Mouse (Mus musculus) liver (tissue): ENCODE results near the gene Cers6.

Experiments
- DNase-seq: peaks from one replicate; pipeline ENCODE4 v3.0.0-alpha.2; 2020; ENCODE audit warnings: mixed read lengths

Gene Cers6

GRCm38 (mm10) chr2:68885206-68885605, 24.0 kb downstream of the Cers6 start:
- no peak for DNase-seq

DNA sequence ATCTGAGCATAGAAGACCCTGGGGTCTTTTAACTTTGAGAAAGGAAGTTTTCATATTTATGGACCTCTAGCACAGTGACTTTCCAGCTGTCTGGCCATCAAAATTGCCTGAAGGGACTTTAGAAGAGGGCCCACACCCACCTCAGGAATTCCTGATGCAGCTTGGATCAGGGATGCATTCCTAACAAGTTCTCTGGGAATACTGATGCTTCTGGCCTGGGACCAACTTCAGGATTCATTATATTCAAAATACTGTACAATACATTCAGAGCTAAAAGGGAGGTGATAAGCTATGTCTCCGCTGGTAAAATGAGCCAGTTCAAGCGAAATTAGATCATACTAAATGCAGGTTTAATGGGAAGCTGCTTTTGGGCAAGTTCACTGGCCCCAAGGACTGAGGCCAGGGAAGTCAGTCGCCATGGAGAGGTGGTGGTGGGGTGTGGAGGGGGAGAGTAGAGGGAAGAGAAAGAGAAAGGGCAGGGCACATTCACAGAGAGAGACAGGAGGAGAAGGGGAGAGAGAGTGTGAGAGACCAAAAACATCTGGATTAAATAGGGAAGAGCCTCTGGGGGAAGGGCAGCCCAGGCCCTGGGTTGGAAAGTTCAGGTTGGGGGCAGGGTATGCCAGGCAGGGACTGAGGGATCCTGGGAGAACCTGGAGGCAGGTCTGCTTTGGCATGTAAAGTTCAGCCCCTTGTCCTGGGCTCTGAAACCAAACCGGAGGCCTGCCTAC, 24.7 kb downstream of the Cers6 start:
- DNase-seq = no peak

DNA sequence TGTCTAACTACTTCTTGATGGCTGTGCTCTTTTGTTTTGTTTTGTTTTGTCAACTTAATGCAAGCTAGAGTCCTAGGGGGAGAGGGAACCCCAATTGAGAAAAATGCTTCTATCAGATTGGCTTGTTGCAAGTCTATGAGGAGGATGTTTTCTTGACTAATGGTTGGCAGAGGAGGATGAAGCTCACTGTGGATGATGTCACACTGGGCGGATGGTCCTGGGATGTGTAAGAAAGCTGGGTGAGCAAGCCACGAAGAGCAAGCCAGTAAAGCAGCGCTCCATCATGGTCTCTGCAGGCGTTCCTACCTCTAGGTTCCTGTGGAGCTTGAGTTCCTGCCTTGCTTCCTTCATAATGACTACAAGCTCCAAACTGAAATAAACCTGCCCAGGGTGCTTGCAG, 25.4 kb downstream of the Cers6 start:
- DNase-seq = no peak

DNA sequence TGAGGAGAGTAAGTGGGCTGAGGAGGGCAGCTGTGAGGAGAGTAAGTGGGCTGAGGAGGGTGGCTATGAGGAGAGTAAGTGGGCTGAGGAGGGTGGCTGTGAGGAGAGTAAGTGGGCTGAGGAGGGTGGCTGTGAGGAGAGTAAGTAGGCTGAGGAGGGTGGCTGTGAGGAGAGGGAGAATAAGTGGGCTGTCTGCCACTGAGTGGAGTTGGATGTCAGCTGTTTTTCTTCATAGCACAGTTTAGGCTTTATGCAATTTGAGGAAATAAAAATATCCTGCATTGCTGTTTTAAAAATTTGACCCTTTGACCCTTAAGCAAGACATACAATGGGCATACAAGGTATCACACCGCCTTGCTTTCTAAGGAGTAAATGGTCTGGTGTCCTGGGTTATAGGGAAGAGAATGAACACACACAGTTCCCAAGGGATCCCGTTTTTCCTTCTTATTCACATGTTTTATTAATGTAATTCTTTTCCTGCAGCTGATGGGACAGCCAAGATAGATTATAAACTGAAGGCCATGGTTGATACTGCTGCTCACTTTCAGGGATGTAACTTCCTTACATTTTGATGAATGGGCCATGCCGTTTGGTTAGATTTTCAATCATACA, 27.0 kb downstream of the Cers6 start:
- DNase-seq = no peak

GRCm38 (mm10) chr2:68889661-68890170, 28.5 kb downstream of the Cers6 start:
- no peak for DNase-seq

DNA sequence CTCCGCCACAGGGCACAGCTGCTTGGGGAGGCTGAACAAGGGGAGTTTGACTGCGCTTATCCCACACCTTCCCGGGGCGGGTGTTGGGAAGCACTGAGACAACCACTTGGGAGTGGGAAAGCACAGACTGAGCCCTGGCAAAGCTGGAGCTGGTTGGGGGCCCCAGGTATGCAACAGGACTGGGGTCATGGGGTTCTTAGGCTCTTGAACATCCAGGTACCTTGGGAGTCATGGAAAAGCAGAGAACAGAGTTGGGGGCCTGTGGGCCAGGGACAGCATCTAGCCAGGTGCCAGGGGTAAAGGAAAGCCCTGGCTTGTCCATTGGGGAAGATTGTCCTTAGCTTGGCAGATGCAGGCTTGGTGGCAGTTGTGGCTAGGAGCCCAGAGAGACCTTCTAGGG, 31.2 kb downstream of the Cers6 start:
- DNase-seq = no peak

DNA sequence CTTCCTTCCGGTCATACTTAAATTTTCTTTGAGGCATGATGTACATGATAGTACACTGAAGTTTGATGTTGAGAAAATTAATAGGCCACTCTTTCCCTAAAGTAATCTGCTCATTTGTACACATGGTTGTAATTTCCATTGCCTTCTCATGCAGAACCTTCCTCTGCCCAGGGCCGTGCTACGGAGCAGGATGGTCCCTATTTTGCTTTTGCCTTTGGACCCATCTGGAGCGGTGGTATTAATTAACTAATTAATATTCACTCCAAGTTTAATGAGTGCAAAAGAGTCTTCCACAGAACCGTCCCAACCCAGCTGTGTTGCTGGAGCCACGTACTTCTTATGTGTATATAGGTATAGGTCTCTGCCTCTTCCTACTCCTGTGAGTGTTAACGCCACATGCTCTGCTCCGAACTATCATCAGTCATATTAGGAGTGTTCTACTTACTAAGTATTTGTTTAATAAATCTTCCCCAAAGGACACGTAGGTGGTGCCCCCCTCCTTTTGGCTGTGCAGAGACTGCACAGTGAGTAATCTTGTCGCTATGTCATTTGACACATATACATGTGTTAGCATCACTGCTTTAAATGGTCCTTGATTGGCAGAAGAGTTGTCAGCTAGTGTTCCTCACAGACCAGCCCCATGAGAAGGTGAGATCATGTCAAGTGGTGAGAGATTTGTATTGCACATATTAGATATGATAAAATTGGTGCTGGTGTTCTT, 34.0 kb downstream of the Cers6 start:
- no peak for DNase-seq

DNA sequence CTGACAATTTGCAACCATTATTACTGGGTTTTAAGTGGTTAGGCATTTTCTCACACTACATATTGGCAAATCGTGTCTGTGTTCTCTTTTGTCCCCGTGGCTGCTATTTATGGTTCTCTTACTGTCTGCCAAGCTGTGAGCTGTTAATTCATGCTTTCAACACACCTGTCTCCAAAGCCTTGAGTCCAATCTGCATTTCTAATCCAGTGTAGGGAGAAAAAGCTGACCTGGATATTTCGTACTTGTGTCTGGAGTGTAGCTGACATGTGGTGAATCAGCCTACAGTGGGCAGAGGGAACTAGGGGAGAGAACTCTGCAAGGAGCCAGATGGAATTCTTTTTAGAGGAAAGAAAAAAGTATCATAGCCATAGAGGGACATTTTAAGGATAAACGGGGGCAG, 35.0 kb downstream of the Cers6 start:
- DNase-seq = no peak

GRCm38 (mm10) chr2:68899770-68900521, 38.7 kb downstream of the Cers6 start:
- no peak for DNase-seq

GRCm38 (mm10) chr2:68900640-68901378, 39.6 kb downstream of the Cers6 start:
- DNase-seq = no peak

DNA sequence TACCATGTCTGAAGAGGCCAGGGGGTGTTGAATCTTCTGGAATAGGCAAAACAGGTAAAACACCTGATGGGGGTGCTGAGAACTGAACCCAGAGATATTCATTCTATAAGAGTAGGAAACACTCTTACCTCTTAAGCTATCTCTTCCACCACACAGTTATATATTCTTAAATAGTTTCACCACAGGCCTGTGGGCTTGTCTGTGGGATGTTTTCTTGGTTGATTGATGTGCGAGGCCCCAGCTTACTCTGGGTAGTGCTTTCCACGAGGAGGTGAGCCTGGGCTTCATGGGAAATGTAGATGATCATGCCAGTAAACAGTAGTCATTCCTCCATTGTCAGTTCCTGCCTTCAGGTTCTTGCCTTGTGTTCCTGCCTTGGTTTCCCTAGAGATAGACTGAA, 40.5 kb downstream of the Cers6 start:
- DNase-seq = no peak

DNA sequence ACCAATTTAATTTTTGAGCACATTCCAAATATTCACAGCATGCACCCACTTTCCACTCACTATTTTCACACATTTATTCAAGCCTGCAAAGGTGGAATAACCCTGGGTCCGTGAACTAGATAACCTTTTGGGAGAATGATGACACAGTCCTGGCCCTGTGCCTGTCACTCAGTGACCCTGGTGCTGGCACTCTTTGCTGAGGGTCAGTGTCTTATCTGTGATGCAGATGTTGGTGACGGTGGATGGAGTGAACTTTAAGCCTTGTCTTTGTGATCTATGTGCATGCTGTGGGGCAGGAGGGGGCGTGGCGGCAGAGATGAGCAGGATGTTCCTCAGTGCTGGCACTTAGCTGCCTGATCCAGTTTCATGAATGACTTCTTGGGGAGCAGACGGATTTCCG, 41.3 kb downstream of the Cers6 start:
- DNase-seq = peak; percentile 14

DNA sequence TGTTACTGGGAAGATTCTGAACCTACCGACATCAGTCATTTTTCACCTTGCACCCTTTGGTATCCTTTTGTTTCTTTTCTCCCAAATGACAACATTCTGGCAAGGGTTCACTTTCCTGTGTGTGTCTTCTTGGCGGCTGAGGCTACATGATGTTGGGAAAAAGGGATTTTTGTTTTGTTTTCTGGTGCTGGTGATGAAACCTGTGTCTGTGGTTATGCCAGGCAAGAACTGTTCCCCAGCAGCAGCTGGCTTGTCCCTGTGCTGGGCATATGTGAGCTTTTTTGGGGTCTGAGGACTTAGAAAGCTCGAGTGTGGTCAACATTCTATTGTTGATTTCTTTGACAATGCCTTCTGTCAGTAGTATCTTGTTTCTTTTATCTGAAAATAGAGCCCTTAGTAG, 45.7 kb downstream of the Cers6 start:
- no peak for DNase-seq

GRCm38 (mm10) chr2:68907721-68908463, 46.7 kb downstream of the Cers6 start:
- DNase-seq = no peak

GRCm38 (mm10) chr2:68910727-68911126, 49.5 kb downstream of the Cers6 start:
- no peak for DNase-seq

DNA sequence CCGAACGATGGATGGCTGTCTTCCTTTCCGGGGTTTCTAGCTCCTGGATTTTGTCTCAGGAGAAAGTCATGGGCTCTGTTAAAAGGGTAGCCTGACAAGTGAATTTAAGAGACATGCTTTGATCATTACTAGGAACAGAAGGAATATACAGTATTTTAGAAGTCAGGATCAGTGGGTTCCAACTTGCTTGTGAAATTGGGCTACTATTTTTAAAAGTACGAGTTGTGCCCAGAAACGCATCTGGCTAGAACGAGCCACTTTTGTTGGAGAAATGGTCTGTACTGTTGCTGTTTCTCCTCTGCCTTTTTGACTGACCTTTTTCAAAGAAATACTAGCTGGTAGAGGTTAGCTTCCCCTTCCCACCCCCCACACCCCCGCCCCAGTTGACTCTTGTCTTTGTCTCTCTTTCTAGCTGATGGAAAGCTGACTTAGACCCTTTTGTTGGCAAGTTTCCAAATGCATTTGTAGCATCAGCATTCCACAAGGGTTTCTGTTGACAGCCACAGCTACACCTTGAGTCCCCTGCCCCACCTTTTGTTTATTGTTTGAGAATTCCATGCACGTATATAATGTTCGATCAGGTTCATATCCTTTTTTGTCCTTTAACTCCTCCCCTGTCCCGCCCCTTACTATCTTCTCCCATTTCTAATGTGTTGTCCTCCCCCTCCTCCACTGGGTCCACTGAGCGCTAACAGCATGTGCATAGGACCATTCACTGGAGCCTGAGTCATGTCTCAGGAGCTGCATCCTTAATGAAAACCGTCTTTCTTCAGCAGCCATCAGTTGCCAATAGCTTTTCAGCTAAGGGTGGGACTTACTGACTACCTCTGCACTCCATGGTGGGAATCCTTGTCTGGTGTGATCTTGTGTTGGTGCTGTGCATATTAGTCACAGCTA, 50.6 kb downstream of the Cers6 start:
- no peak for DNase-seq

DNA sequence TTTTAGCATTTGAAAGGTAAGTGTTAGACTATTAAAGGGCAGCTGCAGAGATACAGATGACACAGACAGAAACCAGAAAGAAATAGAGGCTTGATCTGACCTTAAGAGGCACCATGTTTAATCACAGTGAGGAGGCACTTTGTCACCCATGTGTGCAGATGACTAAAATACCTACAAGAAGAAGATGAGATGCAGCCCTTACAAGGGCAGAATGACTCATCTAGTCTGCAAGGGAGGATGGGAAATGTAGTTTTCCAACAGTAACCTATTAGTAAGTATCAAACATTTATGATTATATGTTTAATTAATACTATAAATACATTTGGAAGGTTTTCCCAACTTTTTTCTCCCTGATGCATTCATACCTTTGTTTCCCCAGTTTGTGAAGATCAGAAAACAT, 54.5 kb downstream of the Cers6 start:
- DNase-seq = no peak

GRCm38 (mm10) chr2:68916299-68916698, 55.1 kb downstream of the Cers6 start:
- no peak for DNase-seq

GRCm38 (mm10) chr2:68917010-68917409, 55.8 kb downstream of the Cers6 start:
- no peak for DNase-seq

DNA sequence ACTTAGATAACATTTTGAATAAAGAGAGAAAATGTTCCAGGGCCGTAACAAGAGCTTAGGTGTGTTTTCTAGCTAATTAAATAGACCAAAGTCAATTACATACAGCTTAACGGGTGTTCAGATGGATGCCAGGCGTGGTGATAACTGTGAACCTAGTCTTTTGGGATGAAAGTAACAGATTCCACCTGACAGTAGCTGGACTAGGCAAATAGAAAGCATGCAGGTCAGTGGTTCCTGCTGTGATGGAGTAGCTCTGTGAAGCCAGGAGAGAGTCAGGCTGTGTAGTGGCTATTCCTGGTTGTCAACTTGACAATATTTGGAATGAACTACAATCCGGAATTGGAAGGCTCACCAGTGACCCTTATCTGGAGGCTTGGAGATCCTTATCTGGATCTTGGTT, 56.3 kb downstream of the Cers6 start:
- no peak for DNase-seq

DNA sequence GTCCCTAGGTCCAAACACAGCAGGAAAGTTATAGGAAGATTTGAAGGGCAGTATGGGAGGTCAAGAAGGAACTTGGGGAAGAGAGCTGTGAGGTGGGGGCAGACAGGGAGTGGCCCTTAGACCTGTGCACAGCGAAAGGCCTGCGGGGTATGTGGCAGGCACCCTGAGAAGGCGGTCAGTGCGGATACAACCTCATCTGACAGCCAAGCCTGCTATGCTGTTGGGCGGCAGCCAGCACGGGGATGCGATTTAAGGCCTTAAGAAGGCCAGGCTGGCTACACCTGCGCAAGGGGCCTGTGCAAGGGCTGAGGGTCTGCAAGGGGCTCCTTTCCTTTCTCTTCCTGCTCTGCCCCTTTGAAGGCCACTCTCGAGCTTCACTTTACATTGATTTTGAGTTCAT, 63.1 kb downstream of the Cers6 start:
- no peak for DNase-seq
